Mouse (Mus musculus) midbrain, embryonic 11.5 days (tissue): ENCODE measurements at regions not wholly inside any gene's neighbourhood (a gene's known extent, or its start where the extent isn't known, plus 50 kb on each side); places are given as distances from the start of the nearest gene placed in this dataset.

Experiments
- ATAC-seq: fragments of 200-750 bp; cut with Nextera tagmentation; 2 replicates; pipeline ENCODE4 v1.8.0; 2017; ENCODE audit warnings: moderate TSS enrichment, moderate library complexity; ENCODE audit not compliant: low FRiP score
- DNase-seq: peaks from one replicate; pipeline ENCODE4 v3.0.0; 2015; ENCODE audit warnings: low spot score; ENCODE audit errors: missing footprints
- H3K27ac ChIP-seq: fragments of 300-500 bp; sonication (generic); 2 replicates; pipeline ENCODE4 v1.5.1; 2014; ENCODE audit warnings: low read depth, low read length
- H3K27me3 ChIP-seq: fragments of 300-500 bp; sonication (generic); 2 replicates; pipeline ENCODE4 v1.6.1; 2014; ENCODE audit warnings: mild to moderate bottlenecking, low read length, moderate library complexity, mixed read lengths; ENCODE audit not compliant: control insufficient read depth, insufficient read depth
- H3K36me3 ChIP-seq: fragments of 300-500 bp; sonication (generic); 2 replicates; pipeline ENCODE4 v1.6.1; 2014; ENCODE audit warnings: mild to moderate bottlenecking, low read length, moderate library complexity, mixed read lengths; ENCODE audit not compliant: control insufficient read depth, insufficient read depth
- H3K4me1 ChIP-seq: fragments of 300-500 bp; sonication (generic); 2 replicates; pipeline ENCODE4 v1.6.1; 2014; ENCODE audit warnings: low read length; ENCODE audit not compliant: control insufficient read depth, insufficient read depth
- H3K4me2 ChIP-seq: fragments of 300-500 bp; sonication (generic); 2 replicates; pipeline ENCODE4 v1.6.1; 2014; ENCODE audit warnings: mild to moderate bottlenecking, moderate library complexity
- H3K4me3 ChIP-seq: fragments of 300-500 bp; sonication (generic); 2 replicates; pipeline ENCODE4 v1.5.1; 2014; ENCODE audit warnings: low read depth, low read length
- H3K9ac ChIP-seq: fragments of 300-500 bp; sonication (generic); 2 replicates; pipeline ENCODE4 v1.6.1; 2014; ENCODE audit warnings: low read length
- H3K9me3 ChIP-seq: fragments of 300-500 bp; sonication (generic); 2 replicates; pipeline ENCODE4 v1.6.1; 2016; ENCODE audit warnings: low read length; ENCODE audit not compliant: control insufficient read depth
- WGBS: fragments of 180-500 bp; shearing (Covaris S2); extraction: QIAGEN DNeasy Blood & Tissue Kit; methylation state at CpG from one replicate; pipeline ENCODE4 v1.1.7; 2014; 5-methylcytosine and 5-hydroxymethylcytosine counted together

DNA sequence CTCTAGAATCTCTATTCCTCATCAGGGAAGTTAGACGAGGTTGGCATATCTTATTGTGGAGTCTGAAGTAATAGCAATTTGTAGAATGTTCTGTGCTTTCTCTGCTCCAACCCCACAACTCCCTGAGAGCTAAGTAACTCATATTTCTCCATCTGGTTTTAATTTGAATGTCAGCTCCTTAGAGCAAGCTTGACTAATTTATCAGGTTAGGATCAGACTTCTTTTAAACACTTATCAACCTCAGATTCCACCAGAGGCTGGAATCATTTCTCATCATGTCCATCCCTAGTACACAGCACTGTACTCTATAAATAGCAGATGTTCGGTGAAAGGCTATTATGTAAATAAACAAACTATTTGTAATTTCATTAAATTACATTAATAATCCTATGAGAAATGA, 485.4 kb upstream of the Kif18a start:
- no peak overlapping the region for H3K9ac ChIP-seq
- no peak overlapping the region for H3K27ac ChIP-seq
- H3K36me3 ChIP-seq, result no peaks in the 10 kb centered on the region
- H3K27me3 ChIP-seq, result no peaks in the 10 kb centered on the region
- no peaks in the 10 kb centered on the region for H3K9me3 ChIP-seq
- 73% methylated on average over 2 of the region's 2 CpGs for WGBS
- H3K4me2 ChIP-seq, result no peak overlapping the region
- DNase-seq (no peak), ATAC-seq (no peak)
- no peak overlapping the region for H3K4me3 ChIP-seq
- no peaks in the 10 kb centered on the region for H3K4me1 ChIP-seq

DNA sequence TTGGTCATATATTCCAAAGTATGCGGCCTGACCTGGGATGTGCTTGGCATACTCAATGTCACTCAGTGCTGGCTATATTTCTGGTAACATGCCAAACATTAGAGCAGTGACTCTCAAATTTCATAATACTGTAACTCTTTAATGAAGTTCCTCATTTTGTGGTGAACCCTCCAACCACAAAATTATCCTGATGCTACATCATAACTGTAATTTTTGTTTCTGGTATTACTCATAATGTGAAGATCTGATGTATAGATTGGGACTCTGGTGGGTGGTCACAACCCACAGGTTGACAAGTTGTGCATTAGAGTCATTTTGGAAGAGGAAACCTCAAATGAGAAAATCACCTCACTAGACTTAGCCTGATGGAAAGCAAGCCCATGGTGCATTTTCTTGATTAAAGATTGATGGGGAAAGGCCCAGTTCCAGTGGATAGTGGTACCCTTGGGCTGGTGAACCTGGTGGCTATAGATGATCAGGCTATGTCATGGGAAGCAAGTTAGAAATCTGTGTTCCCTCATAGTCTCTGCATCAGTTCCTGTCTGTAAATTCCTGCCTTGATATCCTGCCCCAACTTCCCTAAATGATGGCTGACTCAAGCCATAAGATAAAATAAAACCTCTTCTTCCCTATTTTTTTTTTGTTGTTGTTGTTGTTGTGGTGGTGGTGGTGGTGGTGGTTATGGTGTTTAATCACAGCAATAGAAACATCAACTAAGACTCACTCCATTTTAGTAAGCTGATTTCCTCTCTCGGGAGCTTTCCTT, 483.5 kb upstream of the Kif18a start:
- ATAC-seq, result no peak
- H3K27ac ChIP-seq, result no peak overlapping the region
- H3K4me1 ChIP-seq, result no peaks in the 10 kb centered on the region
- H3K4me2 ChIP-seq, result no peak overlapping the region
- H3K4me3 ChIP-seq, result no peak overlapping the region
- no peaks in the 10 kb centered on the region for H3K27me3 ChIP-seq
- H3K36me3 ChIP-seq, result no peaks in the 10 kb centered on the region
- 93% methylated on average over 2 of the region's 2 CpGs for WGBS
- no peaks in the 10 kb centered on the region for H3K9me3 ChIP-seq
- no peak overlapping the region for H3K9ac ChIP-seq
- DNase-seq, result no peak

DNA sequence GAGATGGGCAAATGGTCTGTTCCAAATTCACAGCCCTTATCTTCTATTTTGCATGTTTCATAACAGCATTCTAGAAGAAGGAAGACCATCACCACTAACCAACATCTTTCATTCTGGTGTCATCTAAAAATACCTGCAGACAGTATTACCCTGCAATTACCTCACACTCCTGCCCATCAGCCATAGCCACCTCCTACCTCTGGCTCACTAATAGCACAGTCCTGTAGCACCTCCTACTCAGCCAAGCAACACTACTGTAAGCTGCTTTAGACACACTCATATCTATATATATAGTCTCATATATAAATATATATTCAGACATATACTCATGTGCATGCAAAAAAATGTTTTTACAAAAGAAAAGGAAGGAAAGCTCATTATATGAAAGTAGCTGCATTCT, 468.2 kb upstream of the Kif18a start:
- no peak overlapping the region for H3K9ac ChIP-seq
- H3K4me2 ChIP-seq, result no peak overlapping the region
- H3K36me3 ChIP-seq, result no peaks in the 10 kb centered on the region
- DNase-seq (no peak), ATAC-seq (no peak)
- H3K27me3 ChIP-seq, result no peaks in the 10 kb centered on the region
- no peaks in the 10 kb centered on the region for H3K9me3 ChIP-seq
- no peak overlapping the region for H3K27ac ChIP-seq
- no peaks in the 10 kb centered on the region for H3K4me1 ChIP-seq
- H3K4me3 ChIP-seq, result no peak overlapping the region

DNA sequence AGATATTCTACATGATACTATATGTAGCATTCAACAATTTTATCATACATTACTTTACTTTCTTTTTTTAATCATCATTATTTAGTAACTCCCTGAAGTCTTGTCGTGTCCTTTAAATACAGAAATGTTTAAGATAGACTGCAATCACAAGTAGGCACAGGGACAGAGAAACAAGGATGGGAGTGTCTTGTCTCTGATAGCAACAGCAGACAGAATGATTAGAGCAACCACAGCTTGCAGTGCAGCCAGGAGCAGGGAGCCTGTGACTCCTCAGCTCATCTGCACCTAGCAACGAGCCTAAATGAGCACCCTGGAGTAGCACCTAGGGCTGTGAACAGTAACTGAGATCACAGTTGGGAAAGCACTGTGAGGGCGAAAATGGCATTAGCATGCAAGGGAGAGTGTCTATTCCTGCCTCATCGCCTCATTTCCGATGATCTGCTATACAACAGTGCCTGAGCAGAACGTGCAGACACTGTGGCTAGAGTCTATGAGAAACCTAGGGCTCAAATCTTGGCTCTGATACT, 467.4 kb upstream of the Kif18a start:
- Histone ChIP-seq H3K27me3 (no peaks in the 10 kb centered on the region), H3K36me3 (no peaks in the 10 kb centered on the region), H3K4me1 (no peaks in the 10 kb centered on the region), H3K27ac (no peak overlapping the region), H3K9me3 (no peaks in the 10 kb centered on the region), H3K9ac (no peak overlapping the region), H3K4me3 (no peak overlapping the region), H3K4me2 (no peak overlapping the region)
- ATAC-seq (no peak), DNase-seq (no peak)
- 77% methylated on average over 6 of the region's 6 CpGs for WGBS

DNA sequence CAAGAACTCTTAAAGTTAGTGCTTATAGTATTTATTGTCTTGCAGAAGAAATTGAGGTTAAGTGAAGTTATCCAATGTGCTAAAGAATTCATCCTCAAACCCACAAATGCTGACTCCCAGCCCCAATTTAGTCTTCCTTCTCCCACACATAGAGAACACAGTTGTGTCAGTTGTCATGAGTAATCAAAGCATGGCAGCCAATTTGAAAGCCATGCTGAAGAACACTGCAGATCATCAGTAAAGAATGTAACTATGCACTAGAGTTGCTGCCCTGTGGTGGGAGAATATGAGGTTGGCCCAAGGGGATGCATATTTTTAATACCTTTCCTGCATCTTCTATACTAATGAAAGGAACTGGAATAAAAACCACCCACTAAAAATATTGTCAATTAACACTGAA, 464.0 kb upstream of the Kif18a start:
- ATAC-seq (no peak), DNase-seq (no peak)
- Histone ChIP-seq H3K27me3 (no peaks in the 10 kb centered on the region), H3K4me2 (no peak overlapping the region), H3K36me3 (no peaks in the 10 kb centered on the region), H3K4me1 (no peaks in the 10 kb centered on the region), H3K4me3 (no peak overlapping the region), H3K27ac (no peak overlapping the region), H3K9me3 (no peaks in the 10 kb centered on the region), H3K9ac (no peak overlapping the region)

DNA sequence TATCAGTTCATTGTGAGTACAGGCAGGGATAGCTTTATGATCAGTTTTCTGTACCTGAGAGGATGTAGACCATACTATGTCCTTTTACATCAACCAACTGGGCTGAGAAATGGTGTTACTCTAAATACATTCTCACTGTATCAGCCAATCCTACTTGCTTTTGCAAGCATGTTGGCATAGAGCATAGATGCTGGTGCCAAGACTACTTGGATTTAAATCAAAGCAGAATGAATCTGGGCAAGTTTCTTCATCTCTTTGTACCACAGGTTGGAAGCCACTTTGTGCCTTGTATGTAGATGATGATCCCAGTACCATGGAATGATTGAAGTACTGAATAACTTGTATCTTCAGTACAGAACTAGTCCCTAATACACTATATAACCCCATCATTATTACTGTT, 456.5 kb upstream of the Kif18a start:
- Histone ChIP-seq H3K27ac (no peak overlapping the region), H3K9me3 (no peaks in the 10 kb centered on the region), H3K4me3 (no peak overlapping the region), H3K36me3 (no peaks in the 10 kb centered on the region), H3K4me1 (peaks cover 15% of the 10 kb centered on the region; the same call in 1 of the 2 replicates), H3K4me2 (no peak overlapping the region), H3K27me3 (no peaks in the 10 kb centered on the region), H3K9ac (no peak overlapping the region)
- DNase-seq (no peak), ATAC-seq (no peak)

DNA sequence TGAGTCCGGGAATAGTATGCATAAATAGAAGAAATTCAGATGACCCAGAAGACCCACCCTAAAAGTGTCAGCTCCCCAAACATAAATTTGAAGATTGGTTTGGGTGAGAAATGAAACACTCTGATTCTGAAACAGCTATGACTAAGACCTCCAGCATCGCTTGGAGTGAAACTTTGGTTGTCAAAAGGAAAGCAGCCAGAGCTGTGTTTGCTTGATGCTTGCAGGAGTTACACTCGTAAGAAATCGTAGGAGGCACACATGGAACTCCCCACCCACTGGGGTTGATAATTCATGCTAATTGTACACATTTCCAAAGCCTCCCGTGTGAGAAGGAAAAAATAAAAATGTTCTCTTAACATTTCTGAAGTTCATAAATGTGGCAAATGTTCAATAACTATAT, 454.6 kb upstream of the Kif18a start:
- ATAC-seq (no peak), DNase-seq (no peak)
- H3K27ac ChIP-seq, result no peak overlapping the region
- no peak overlapping the region for H3K4me2 ChIP-seq
- no peak overlapping the region for H3K9ac ChIP-seq
- WGBS, result 71% methylated on average over 5 of the region's 5 CpGs
- H3K4me1 ChIP-seq, result peaks cover 15% of the 10 kb centered on the region; the same call in 1 of the 2 replicates
- H3K36me3 ChIP-seq, result no peaks in the 10 kb centered on the region
- H3K9me3 ChIP-seq, result no peaks in the 10 kb centered on the region
- no peak overlapping the region for H3K4me3 ChIP-seq
- H3K27me3 ChIP-seq, result no peaks in the 10 kb centered on the region

DNA sequence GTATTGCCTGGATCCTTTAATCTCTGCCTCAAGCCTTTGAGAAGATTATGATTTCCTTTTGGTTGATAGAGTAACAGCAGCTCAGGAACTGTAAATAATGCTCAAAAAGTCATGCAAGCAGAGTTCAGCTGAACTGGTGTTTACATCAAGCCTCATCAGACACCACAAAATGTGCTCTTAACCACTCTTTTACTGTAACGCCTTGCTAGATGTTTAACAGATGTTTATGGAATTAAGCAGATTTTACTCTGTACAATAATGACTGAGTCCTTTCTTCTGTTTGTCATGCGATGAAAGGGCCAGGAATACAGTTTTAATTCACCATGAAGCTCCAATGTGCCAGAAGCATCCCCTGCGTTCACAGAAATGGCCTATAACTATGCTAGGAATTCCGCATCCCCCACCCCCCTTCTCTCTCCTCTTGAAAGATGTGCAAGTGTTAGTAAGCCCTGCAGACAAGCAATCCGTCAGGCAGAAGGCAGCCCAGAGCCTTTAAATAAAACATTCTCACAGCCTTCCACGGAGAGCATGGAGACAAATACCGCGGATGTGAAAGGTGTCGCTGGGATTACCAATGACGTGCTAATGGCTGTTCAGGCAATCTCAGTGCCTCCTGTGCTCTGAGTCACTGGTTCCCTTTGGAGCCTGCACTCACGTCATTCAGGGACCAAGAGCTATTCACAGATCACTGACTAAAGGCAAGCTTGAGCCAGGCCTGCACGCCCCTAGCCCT, 453.3 kb upstream of the Kif18a start:
- Histone ChIP-seq H3K27me3 (no peaks in the 10 kb centered on the region), H3K27ac (peak overlapping the region; percentile 50), H3K4me3 (no peak overlapping the region), H3K4me1 (peaks cover 15% of the 10 kb centered on the region; the same call in 1 of the 2 replicates), H3K4me2 (peak overlapping the region; percentile 33; the same call in 1 of the 2 replicates), H3K9me3 (no peaks in the 10 kb centered on the region), H3K36me3 (no peaks in the 10 kb centered on the region), H3K9ac (0 out of 2 replicates have a peak overlapping the region, but pooled peaks have one; percentile 10)
- peak; percentile 97 for ATAC-seq
- DNase-seq, result peak; percentile 94
- WGBS, result 3% methylated on average over 12 of the region's 12 CpGs

DNA sequence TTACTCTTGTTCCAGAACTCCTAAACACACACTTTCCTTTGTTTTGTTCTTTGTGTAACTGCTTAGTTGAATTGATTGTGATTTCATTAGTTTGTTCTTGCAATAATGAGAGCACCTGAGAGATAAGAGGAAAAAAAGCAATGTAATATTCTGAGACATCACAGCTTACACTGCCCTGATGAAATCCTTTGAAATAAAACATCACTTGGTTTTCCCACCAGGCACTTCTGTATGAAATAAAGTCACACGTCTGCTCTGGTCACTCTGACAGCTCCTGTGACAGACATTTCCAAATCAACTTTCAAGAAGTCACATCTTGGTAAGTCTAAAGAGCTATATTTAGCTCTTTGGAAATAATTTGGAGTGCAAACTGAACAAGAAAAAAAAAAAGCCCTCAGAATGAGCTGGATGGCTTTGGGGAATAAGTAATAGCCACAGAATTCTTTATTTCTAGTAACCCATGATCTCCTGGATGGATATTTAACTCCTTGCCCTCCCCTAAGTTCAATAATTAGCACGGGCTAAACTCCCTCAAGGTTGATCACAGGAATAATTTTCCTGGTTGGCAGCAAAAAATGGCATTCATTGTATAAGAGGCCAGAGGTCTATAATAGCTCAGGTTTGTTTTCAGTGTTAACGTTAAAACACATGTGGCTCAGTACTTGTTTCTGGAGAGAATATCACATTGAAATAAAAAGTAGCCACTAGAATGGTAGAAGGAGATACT, 452.4 kb upstream of the Kif18a start:
- Histone ChIP-seq H3K27ac (peak overlapping the region; percentile 50), H3K36me3 (no peaks in the 10 kb centered on the region), H3K9ac (no peak overlapping the region), H3K9me3 (no peaks in the 10 kb centered on the region), H3K4me2 (peak overlapping the region; percentile 33; the same call in 1 of the 2 replicates), H3K27me3 (no peaks in the 10 kb centered on the region), H3K4me1 (peaks cover 15% of the 10 kb centered on the region; the same call in 1 of the 2 replicates), H3K4me3 (no peak overlapping the region)
- peak; percentile 19; the same call in 1 of the 2 replicates for ATAC-seq
- 33% methylated on average over 3 of the region's 3 CpGs for WGBS
- no peak for DNase-seq
